Mouse (Mus musculus): ENCODE data around the gene Gm28305.

Gm28305 gene
- long read RNA-seq, experiment 1, result 0 reads
- long read RNA-seq, experiment 2, result 0 reads

- intact Hi-C loops (cut with DNase I), result no loop called here
Observed at GRCm38 (mm10) chr9:104040362-104040761, at the start of gene Gm28305. TSS of gene Gm28305 (plus strand) at chr9:104040662.

GRCm38 (mm10) chr9:103996496-103996895 lies 44.0 kb upstream of the Gm28305 start:
- intact Hi-C loops (cut with DNase I), result loop anchor here (2.0 to 5.0 kb wide), 3 partner anchors 234 to 506 kb away; partner anchors contain the start of gene Tmem108

- intact Hi-C loops (cut with DNase I), result no loop called here
Observed at GRCm38 (mm10) chr9:104000601-104001000, 39.9 kb upstream of the Gm28305 start.

- intact Hi-C loops (cut with DNase I), result no loop called here
Observed at GRCm38 (mm10) chr9:104001921-104002859, 38.3 kb upstream of the Gm28305 start, which contains the start of gene Nphp3. TSS of gene Nphp3 (plus strand) at chr9:104002544.

- intact Hi-C loops (cut with DNase I), result no loop called here
Observed at GRCm38 (mm10) chr9:104002913-104003330, 37.5 kb upstream of the Gm28305 start.

GRCm38 (mm10) chr9:104014526-104014925 lies 25.9 kb upstream of the Gm28305 start:
- intact Hi-C loops (cut with DNase I), result no loop called here

- intact Hi-C loops (cut with DNase I), result no loop called here
Observed at GRCm38 (mm10) chr9:104021026-104021425, 19.4 kb upstream of the Gm28305 start.

GRCm38 (mm10) chr9:104027186-104027585 lies 13.3 kb upstream of the Gm28305 start:
- intact Hi-C loops (cut with DNase I), result no loop called here

- intact Hi-C loops (cut with DNase I), result no loop called here
Observed at GRCm38 (mm10) chr9:104029861-104030260, 10.6 kb upstream of the Gm28305 start.

GRCm38 (mm10) chr9:104034231-104034630 lies 6.2 kb upstream of the Gm28305 start:
- intact Hi-C loops (cut with DNase I), result no loop called here

GRCm38 (mm10) chr9:104034718-104035117 lies 5.7 kb upstream of the Gm28305 start:
- intact Hi-C loops (cut with DNase I), result no loop called here

- intact Hi-C loops (cut with DNase I), result no loop called here
Observed at GRCm38 (mm10) chr9:104035261-104036015, 5.0 kb upstream of the Gm28305 start.

GRCm38 (mm10) chr9:104038266-104038665 lies 2.2 kb upstream of the Gm28305 start:
- intact Hi-C loops (cut with DNase I), result no loop called here

GRCm38 (mm10) chr9:104039031-104039695 lies 1.3 kb upstream of the Gm28305 start:
- intact Hi-C loops (cut with DNase I), result no loop called here

- intact Hi-C loops (cut with DNase I), result no loop called here
Observed at GRCm38 (mm10) chr9:104039742-104040141, 720 bp upstream of the Gm28305 start.

- intact Hi-C loops (cut with DNase I), result no loop called here
Observed at GRCm38 (mm10) chr9:104043676-104044075, 3.2 kb downstream of the Gm28305 start.

GRCm38 (mm10) chr9:104051028-104051427 lies 10.6 kb downstream of the Gm28305 start:
- intact Hi-C loops (cut with DNase I), result no loop called here

- intact Hi-C loops (cut with DNase I), result no loop called here
Observed at GRCm38 (mm10) chr9:104062430-104063243, 22.2 kb downstream of the Gm28305 start, which contains the start of gene Uba5. TSS of gene Uba5 (minus strand) at chr9:104063134.

GRCm38 (mm10) chr9:104063244-104063961 lies 22.9 kb downstream of the Gm28305 start, which contains the start of gene Acad11:
TSS of gene Acad11 (plus strand) at chr9:104063377.
- intact Hi-C loops (cut with DNase I), result no loop called here

GRCm38 (mm10) chr9:104064571-104064970 lies 24.1 kb downstream of the Gm28305 start:
- intact Hi-C loops (cut with DNase I), result no loop called here

Data from adrenal gland (tissue).